Mouse (Mus musculus): Measurements from ENCODE around the gene Arhgap8. TPM values are rescaled to one million over a fixed set of nuclear protein-coding genes. Genes with fewer than 3 reads are reported as not detected.

Arhgap8 gene
- polyA plus RNA-seq, 1 experiment, result 5.3 TPM

DNA sequence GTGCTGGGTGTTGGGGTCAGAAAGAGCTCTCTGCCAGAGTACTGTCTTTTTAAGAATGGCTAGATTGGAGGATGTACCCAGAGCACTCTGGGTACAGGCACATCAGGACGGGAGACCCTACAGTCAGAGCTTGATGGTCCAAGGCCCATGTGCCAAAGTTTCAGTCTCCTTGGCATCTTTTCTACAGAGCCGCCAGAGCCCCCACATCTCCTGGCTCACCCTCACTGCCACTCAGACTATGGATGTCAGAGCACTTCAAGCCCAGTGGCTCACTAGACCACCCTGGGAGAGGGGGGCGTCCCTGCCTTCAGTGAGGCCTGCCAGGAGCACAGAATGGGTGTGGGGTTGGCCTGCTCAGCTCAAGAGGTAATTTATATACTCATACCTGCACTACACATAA lies 97.7 kb downstream of the Arhgap8 start:
- Histone ChIP-seq H3K36me3 (ENCODE audit: control insufficient read depth, insufficient read depth, low read length) (no peaks in the 10 kb centered on the region), H3K27me3 (replicated peaks; ENCODE audit: control insufficient read depth, insufficient read depth, low read length) (no peaks in the 10 kb centered on the region), H3K4me1 (ENCODE audit: control insufficient read depth, insufficient read depth, low read length) (no peaks in the 10 kb centered on the region), H3K4me3 (ENCODE audit: insufficient read depth, low read depth, low read length) (no peak overlapping the region), H3K27ac (ENCODE audit: insufficient read depth, low read depth, low read length) (no peak overlapping the region)
- TF ChIP-seq POLR2A (IDR thresholded peaks at IDR 0.05; ENCODE audit: low read depth, low read length) (no peak), CTCF (conservative IDR thresholded peaks at IDR 0.05; ENCODE audit: insufficient read depth, insufficient read length, low read depth, low read length) (no peak)
- 80% methylated on average over 3 of the region's 3 CpGs for WGBS
- DNase-seq, result no peak

DNA sequence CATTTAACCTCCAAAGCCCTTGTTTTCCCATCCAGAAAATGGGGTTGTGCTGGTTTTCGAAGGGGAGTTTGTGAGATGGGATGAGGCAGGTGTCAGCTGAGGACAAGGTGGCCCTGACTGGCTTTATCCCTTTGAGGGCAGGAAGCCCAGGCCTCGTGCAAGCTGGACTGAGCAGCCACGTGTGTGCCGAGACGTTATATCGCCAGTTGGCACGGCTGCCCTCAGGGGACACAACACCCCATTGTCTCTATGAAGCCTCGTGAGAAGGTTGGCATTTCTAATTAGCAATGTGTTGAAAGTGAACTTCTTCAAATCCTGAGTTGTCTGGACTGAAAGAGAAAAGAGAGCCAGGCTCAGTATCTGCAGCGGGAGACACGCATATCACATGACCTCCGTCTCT lies 98.4 kb downstream of the Arhgap8 start:
- Histone ChIP-seq H3K36me3 (ENCODE audit: control insufficient read depth, insufficient read depth, low read length) (no peaks in the 10 kb centered on the region), H3K4me3 (ENCODE audit: insufficient read depth, low read depth, low read length) (no peak overlapping the region), H3K27ac (ENCODE audit: insufficient read depth, low read depth, low read length) (no peak overlapping the region), H3K4me1 (ENCODE audit: control insufficient read depth, insufficient read depth, low read length) (no peaks in the 10 kb centered on the region), H3K27me3 (replicated peaks; ENCODE audit: control insufficient read depth, insufficient read depth, low read length) (no peaks in the 10 kb centered on the region)
- no peak for DNase-seq
- 81% methylated on average over 11 of the region's 11 CpGs for WGBS
- TF ChIP-seq POLR2A (IDR thresholded peaks at IDR 0.05; ENCODE audit: low read depth, low read length) (no peak), CTCF (conservative IDR thresholded peaks at IDR 0.05; ENCODE audit: insufficient read depth, insufficient read length, low read depth, low read length) (no peak)

DNA sequence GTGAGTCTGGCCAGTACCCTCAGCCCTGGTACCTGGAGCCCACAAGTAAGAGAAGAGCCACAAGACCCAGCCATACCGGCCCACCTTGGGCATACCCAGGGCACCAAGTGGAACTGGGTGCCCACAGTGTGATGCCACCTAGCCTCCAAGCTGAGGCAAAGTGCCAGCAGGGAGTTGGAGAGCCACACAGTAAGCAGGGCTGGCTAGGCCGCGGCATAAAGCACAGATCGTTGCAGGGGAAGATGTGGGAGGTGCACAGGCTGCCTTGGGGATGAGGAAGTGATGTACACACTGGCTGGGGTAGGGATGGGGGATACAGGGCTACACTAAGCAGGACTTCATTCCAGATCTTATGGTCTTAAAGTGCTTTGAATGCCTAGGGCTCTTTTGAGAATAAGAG lies 101.0 kb downstream of the Arhgap8 start:
- 85% methylated on average over 4 of the region's 4 CpGs for WGBS
- Histone ChIP-seq H3K36me3 (ENCODE audit: control insufficient read depth, insufficient read depth, low read length) (no peaks in the 10 kb centered on the region), H3K4me1 (ENCODE audit: control insufficient read depth, insufficient read depth, low read length) (no peaks in the 10 kb centered on the region), H3K27me3 (replicated peaks; ENCODE audit: control insufficient read depth, insufficient read depth, low read length) (no peaks in the 10 kb centered on the region), H3K27ac (ENCODE audit: insufficient read depth, low read depth, low read length) (no peak overlapping the region), H3K4me3 (ENCODE audit: insufficient read depth, low read depth, low read length) (no peak overlapping the region)
- DNase-seq, result no peak
- TF ChIP-seq POLR2A (IDR thresholded peaks at IDR 0.05; ENCODE audit: low read depth, low read length) (no peak), CTCF (conservative IDR thresholded peaks at IDR 0.05; ENCODE audit: insufficient read depth, insufficient read length, low read depth, low read length) (no peak)

Other genes starting within 250 kb of the Arhgap8 start
- 6.9 and 8.4 TPM in 2 replicates for gene Rtl6, start 162.2 kb upstream of the Arhgap8 start, polyA plus RNA-seq (2012; rRNA removed)
- gene Prr5, start 50.4 kb upstream of the Arhgap8 start, polyA plus RNA-seq (2012; rRNA removed), result 63.6 and 68.4 TPM in 2 replicates
- 3.6 and 4.7 TPM in 2 replicates for gene Phf21b, start 136.0 kb downstream of the Arhgap8 start, polyA plus RNA-seq (2012; rRNA removed)
- 0.26 and 0.28 TPM in 2 replicates for gene Gm29666, start 200.0 kb downstream of the Arhgap8 start, polyA plus RNA-seq (2012; rRNA removed)
- gene Nup50, start 203.4 kb downstream of the Arhgap8 start, polyA plus RNA-seq (2012; rRNA removed), result 9.9 and 11.4 TPM in 2 replicates

Measured in kidney, adult 2 months (tissue).